Mouse (Mus musculus) thymus, postnatal 10 days (tissue): Measurements from ENCODE around the gene Arhgap45.
A peak's percentile ranks its signal among the peaks of the same experiment; 100 is the strongest.
"Not testable (repeated sequence)": the region's sequence is repeated elsewhere in the genome, so short reads cannot be mapped to it uniquely, and the experiment has no call there.

ENCODE experiments used
- DNase-seq, 2 experiments: peaks; one replicate each; pipeline ENCODE4 v3.0.0; 2021; ENCODE audit warnings: low spot score in 2 of 2

Gene Arhgap45

DNA sequence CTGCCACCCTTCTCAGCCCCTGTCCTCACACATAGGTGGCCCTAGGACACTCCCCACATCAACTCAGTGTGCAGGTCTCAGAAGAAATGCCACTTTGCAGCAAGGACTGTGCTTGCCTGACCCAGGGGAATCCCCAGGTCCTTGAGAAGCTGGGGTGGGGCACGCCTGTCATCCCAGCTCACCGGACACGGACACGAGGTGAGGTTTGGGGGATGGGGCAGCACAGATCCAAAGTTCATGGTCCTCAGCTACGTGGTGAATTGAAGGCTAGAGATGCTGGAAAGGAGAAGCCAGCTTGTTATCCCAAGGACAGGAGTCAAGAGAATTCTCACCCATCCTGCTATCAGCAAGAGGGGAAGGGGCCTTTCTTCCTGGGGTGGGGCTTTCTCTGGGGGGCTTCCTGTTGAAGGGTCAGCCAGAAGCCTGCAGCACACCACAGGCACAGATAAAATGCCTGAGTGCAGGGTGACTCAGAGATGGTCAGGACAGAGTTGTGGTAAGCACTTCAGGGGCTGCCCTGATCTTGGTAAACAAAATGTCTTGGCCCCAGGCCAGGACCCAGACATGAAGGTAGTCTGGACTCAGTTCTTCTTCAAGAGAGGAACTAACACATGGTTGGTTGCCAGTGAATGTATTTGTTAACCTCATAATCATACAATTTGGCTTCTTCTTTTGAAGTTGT lies 16.5 kb downstream of the Arhgap45 start:
- DNase-seq = no peak

DNA sequence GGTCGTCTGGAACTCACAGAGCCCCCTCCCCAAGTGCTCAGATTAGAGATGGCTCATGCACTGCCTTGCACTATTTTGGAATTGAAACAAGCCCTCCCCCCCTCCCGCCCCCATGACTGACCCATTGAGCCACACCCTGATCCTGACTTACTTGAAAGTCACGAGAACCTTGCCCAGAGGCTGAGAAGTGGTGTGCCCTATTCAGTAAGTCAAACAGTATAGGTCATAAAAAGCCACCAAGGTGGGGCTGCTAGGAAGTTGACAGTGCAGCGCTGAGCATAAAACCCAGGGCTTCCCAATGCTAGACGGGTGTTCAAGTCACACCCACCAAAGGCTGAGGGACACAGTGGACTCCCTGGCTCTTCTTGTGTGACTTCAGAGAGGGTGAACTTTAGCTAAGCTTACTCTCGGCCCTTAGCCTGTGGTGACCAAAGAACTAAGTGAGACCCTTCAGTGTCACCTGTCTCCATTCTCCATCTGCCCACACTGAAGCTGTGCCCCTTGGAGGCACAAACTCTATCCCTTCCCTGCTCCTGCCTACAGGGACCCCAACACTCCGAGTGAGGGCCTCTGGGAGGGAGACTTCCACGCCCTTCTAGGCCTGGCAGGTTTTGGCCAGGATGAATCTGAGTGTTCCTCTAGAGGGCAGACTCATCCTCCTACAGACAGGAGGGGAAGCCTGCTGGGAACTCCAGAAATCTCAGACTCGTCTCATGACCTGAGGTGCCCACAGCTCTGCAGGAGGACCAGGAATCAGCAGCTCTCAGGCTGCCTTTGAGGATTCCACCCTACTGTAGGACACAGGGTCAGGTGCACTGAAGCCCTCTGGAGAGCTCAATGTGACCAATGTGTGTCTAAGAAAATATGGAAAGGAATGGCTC lies 17.3 kb downstream of the Arhgap45 start:
- no peak for DNase-seq

- no peak for DNase-seq
Observed at GRCm38 (mm10) chr10:80035148-80035547, 18.7 kb downstream of the Arhgap45 start.

DNA sequence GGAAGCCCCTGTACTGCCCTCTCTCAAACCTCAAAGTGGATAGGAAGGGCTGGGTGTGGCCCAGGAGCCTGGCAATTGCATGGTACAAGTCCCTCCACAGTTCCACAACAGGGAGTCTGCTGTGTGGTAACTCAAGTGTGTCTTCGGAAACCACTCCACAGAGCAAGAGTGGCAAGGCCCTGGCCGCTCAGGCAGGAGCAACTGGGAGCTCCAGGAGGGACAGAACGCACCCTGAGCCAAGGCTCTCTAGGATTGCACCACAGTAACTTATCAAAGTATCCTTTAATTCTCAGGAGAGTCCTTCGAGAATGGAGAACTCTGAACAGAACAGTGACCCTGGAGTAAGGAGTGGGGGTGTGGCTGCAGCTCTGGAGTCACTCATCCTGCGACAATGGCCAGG lies 19.2 kb downstream of the Arhgap45 start:
- no peak for DNase-seq

GRCm38 (mm10) chr10:80036832-80037231 lies 20.4 kb downstream of the Arhgap45 start:
- no peak for DNase-seq

DNA sequence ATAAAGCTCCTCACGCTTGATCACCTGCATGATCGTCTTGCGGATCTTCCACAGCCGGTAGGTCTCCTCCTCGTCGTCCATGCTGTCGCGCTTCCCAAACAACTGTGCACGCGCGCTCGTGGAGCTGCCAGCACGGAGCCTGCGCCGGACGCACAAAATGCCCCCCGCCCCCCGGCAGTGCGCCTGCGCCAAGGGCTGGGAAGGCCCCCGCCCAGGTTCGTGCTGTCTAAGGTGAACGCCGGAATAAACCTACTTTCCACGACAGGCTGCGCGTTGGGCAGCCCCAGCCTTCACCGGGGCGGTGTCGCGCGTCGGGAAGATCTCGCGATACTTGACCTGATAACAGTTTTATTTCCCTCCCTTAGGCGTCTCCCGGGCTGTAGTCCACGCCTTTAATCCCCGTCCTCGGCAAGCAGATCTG lies 23.1 kb downstream of the Arhgap45 start, which contains the start of gene Polr2e:
Gene Polr2e, minus strand, starts transcription at position 237 of the 421 bp plus-strand sequence.
- peak; percentile 96 for DNase-seq

- DNase-seq = not testable (repeated sequence)
Observed at GRCm38 (mm10) chr10:80041409-80042060, 25.1 kb downstream of the Arhgap45 start.

- DNase-seq = no peak
Observed at GRCm38 (mm10) chr10:80044087-80044486, 27.6 kb downstream of the Arhgap45 start.

GRCm38 (mm10) chr10:80045364-80045763 lies 28.9 kb downstream of the Arhgap45 start:
- DNase-seq = not testable (repeated sequence)

DNA sequence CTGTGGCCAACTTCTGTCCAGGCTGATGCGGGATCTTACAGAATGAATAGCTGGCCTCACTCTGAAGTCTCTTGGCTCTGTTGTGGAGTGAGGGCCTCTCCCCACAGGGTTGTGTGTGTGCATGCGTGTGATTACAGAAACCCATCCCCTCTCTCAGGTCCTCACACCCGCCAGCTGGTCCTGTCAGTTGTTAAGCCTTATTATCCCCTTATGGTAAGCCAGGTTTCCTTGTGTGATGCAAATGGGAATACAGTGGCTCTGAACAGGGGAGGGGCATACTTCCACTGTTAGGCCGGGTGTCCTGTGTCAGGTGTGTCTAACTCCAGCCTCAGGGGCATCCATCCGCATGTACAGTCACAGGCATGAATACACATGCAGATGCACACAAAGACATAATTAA lies 29.3 kb downstream of the Arhgap45 start:
- no peak for DNase-seq

DNA sequence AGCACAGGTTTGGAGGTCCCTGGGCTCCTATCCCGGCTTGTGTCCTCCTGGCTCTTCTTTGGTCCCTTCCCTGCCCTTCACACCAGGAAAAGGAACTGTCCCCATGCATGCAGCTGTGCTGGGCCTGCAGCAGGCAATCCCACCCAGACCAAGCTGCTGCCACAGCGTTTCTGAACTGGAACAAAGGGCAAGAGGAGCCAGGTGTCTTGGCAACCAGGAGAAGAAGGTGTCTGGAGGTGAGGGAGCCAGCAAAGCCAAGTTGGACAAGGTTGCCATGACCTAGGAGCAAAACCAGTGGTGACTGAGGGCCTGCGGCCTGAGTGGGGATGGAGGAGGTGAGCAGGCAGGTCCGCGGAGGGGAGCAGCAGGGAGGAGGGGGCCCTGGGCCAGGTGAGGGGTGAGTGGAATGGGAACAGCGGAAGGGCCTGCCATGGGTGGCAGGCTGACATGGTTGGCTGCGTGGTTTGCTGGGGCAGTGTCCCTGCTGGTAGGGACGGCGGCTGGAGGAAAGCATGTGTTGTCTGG lies 30.6 kb downstream of the Arhgap45 start, which contains the start of gene Gpx4:
Gene Gpx4, plus strand, starts transcription at position 126 of the 525 bp plus-strand sequence.
- DNase-seq = no peak

- no peak for DNase-seq
Observed at GRCm38 (mm10) chr10:80048396-80048795, 31.9 kb downstream of the Arhgap45 start.

- DNase-seq = no peak
Observed at GRCm38 (mm10) chr10:80048834-80049233, 32.4 kb downstream of the Arhgap45 start.

GRCm38 (mm10) chr10:80050244-80050643 lies 33.8 kb downstream of the Arhgap45 start:
- no peak for DNase-seq

DNA sequence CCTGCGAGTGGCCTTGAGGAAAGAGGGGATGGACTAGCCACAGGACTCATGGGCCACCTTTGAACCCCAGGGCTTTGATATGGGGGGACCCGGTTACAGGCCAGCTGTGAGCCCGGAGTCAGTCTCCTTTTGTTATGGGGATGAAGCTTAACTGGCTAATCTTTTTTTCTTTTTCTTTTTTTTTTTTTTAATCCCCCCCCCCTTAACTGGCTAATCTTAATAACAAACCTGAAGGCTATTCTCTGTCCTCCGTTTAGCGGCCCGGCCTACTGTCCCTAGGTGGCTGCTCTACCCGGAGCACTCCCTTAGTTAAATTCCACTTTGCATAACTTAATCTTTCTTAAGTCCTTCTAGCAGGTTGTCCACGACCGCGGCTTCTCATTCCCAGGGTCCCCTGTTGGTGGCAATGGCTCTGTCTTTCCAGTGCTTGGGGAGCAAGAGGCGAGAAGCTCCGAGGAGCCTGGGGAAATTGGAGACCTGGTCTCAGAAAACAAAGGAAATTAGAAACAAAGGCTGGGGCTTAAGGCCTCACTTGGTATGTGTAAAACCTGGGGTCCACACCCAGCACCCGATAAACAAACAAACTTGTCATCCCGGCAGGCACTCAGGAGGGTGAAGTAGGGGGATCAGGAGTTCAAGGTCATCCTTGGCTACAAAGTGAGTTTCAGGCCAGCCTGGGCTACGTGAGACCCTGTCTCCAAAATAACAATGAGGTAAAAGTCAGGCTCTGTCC lies 34.6 kb downstream of the Arhgap45 start:
- DNase-seq = no peak

- peak; percentile 44 to 46 for DNase-seq
Observed at GRCm38 (mm10) chr10:80051618-80052373, 35.3 kb downstream of the Arhgap45 start.

DNA sequence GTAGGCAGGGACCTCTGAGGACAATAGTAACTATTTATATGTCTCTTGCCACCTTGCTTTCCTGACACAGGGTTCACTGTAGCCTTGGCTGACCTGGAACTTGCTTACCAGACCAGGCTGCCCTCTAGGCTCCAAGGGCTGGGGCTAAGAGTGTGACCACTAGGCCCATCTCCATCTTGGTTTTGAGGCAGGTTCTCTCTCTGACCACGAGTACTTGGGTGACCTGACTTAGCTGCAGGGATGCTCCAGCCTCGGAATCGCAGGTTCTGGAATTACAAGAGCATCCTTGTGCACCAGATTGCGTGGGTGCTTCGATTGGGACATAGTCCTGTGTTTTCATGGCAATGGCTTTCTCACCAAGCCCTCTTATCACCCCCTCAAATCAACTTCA lies 35.9 kb downstream of the Arhgap45 start:
- DNase-seq = no peak

DNA sequence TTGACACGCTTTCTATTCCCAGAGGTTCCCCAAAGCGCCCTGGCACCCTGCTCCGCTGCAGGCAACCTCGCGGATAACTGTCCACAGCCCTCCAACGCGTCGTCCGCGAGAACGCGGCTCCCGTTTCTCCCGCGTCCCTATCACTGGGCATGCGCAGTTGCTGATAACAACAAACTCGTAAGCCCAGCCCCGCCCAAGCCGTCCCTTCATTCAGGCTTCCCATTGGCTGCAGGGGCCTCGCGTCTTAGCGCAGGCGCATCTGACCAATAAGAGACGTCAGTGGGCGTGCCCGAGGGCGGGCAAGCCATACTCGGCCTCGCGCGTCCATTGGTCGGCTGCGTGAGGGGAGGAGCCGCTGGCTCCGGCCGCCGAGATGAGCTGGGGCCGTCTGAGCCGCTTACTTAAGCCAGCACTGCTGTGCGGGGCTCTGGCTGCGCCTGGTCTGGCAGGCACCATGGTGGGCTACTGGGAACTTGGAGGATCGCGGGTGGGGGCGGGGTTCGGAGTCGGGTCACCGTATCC lies 36.9 kb downstream of the Arhgap45 start:
- peak; percentile 99 for DNase-seq

DNA sequence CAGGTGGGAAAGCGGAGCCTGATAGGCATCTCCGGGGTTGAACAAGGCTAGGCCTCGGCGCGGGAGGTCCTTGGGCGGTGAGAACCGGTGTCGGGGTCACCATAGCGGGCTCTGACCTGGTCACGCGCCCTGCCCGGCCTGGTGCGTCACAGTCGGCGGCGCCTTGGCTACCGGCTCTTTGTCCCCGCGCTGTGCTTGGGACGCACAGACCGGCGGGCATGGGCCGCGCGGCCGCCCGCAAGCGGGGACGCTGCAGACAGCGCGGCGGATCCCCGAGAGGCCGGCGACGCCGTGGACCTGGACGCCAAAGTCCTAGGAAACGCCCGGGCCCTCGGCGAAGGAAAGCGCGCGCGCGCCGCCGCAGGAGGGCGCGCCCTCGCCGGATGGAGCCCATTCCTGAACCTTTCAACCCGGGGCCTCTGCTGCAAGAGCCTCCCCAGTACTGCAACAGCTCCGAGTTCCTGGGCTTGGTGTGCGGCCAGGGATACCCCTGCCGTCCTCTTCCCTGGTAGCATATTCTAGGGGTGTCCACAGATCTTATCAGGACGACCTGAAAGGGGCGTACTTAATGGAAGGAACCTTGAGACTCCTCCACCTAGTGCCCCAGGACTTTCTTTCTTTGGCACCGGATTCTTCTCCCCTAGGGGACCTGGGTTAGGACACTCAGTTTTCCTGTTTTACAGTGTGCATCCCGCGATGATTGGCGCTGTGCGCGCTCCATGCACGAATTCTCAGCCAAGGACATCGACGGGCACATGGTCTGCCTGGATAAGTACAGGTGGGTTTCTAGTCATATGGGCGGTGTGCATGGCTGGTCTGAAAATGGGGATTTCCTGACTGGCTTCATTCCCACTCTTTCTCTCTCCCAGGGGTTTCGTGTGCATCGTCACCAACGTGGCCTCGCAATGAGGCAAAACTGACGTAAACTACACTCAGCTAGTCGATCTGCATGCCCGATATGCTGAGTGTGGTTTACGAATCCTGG lies 37.7 kb downstream of the Arhgap45 start:
- peak; percentile 59 to 73 for DNase-seq
